Mouse (Mus musculus): ENCODE measurements at regions not wholly inside any gene's neighbourhood (a gene's known extent, or its start where the extent isn't known, plus 50 kb on each side); places are given as distances from the start of the nearest gene placed in this dataset.
"Not testable (repeated sequence)": the region's sequence is repeated elsewhere in the genome, so short reads cannot be mapped to it uniquely, and the experiment has no call there.

- no peak for DNase-seq (ENCODE audit: low read depth, low spot score)
Measured at GRCm38 (mm10) chr2:63580489-63581139, 396.5 kb upstream of the Kcnh7 start.

- DNase-seq (ENCODE audit: low read depth, low spot score) = no peak
Measured at GRCm38 (mm10) chr2:63575172-63575571, 391.1 kb upstream of the Kcnh7 start.

- DNase-seq (ENCODE audit: low read depth, low spot score) = no peak
Measured at GRCm38 (mm10) chr2:63574008-63574703, 390.1 kb upstream of the Kcnh7 start.

GRCm38 (mm10) chr2:63573015-63573807 lies 389.1 kb upstream of the Kcnh7 start:
- DNase-seq (ENCODE audit: low read depth, low spot score) = no peak

GRCm38 (mm10) chr2:63556858-63557419 lies 372.9 kb upstream of the Kcnh7 start:
- no peak for DNase-seq (ENCODE audit: low read depth, low spot score)

- DNase-seq (ENCODE audit: low read depth, low spot score) = not testable (repeated sequence)
Measured at GRCm38 (mm10) chr2:63541836-63542235, 357.7 kb upstream of the Kcnh7 start.

GRCm38 (mm10) chr2:63518534-63518933 lies 334.4 kb upstream of the Kcnh7 start:
- no peak for DNase-seq (ENCODE audit: low read depth, low spot score)

GRCm38 (mm10) chr2:63513554-63514226 lies 329.6 kb upstream of the Kcnh7 start:
- no peak for DNase-seq (ENCODE audit: low read depth, low spot score)

GRCm38 (mm10) chr2:63503939-63504338 lies 319.9 kb upstream of the Kcnh7 start:
- DNase-seq (ENCODE audit: low read depth, low spot score) = no peak

GRCm38 (mm10) chr2:63476411-63476810 lies 292.3 kb upstream of the Kcnh7 start:
- DNase-seq (ENCODE audit: low read depth, low spot score) = no peak

- DNase-seq (ENCODE audit: low read depth, low spot score) = no peak
Measured at GRCm38 (mm10) chr2:63475255-63475654, 291.2 kb upstream of the Kcnh7 start.

GRCm38 (mm10) chr2:63473699-63474098 lies 289.6 kb upstream of the Kcnh7 start:
- DNase-seq (ENCODE audit: low read depth, low spot score) = peak; percentile 11

GRCm38 (mm10) chr2:63472248-63472647 lies 288.2 kb upstream of the Kcnh7 start:
- no peak for DNase-seq (ENCODE audit: low read depth, low spot score)

GRCm38 (mm10) chr2:63459112-63459511 lies 275.0 kb upstream of the Kcnh7 start:
- no peak for DNase-seq (ENCODE audit: low read depth, low spot score)

- no peak for DNase-seq (ENCODE audit: low read depth, low spot score)
Measured at GRCm38 (mm10) chr2:63454263-63455011, 270.4 kb upstream of the Kcnh7 start.

GRCm38 (mm10) chr2:63452891-63453290 lies 268.8 kb upstream of the Kcnh7 start:
- no peak for DNase-seq (ENCODE audit: low read depth, low spot score)

- no peak for DNase-seq (ENCODE audit: low read depth, low spot score)
Measured at GRCm38 (mm10) chr2:63452164-63452563, 268.1 kb upstream of the Kcnh7 start.

- DNase-seq (ENCODE audit: low read depth, low spot score) = no peak
Measured at GRCm38 (mm10) chr2:63434327-63434726, 250.2 kb upstream of the Kcnh7 start.

GRCm38 (mm10) chr2:63405405-63405804 lies 221.3 kb upstream of the Kcnh7 start:
- no peak for DNase-seq (ENCODE audit: low read depth, low spot score)
